Mouse (Mus musculus) right cerebral cortex, postnatal 25 days (tissue): ENCODE measurements around the gene Snapc1.

Experiments used
- DNase-seq: peaks from one replicate; pipeline ENCODE4 v3.0.0; 2022

The Snapc1 gene

GRCm38 (mm10) chr12:73997297-73998127, 33.2 kb downstream of the Snapc1 start, which contains the start of gene Syt16:
Syt16 (plus strand) TSS chr12:73997661.
- DNase-seq: peak; percentile 75

GRCm38 (mm10) chr12:73998128-73998456, 33.8 kb downstream of the Snapc1 start:
- peak; percentile 41 for DNase-seq

GRCm38 (mm10) chr12:74002449-74002848, 38.2 kb downstream of the Snapc1 start:
- no peak for DNase-seq

GRCm38 (mm10) chr12:74009448-74009911, 45.2 kb downstream of the Snapc1 start:
- DNase-seq: peak; percentile 64

GRCm38 (mm10) chr12:74013739-74014138, 49.5 kb downstream of the Snapc1 start:
- DNase-seq: peak; percentile 84

DNA sequence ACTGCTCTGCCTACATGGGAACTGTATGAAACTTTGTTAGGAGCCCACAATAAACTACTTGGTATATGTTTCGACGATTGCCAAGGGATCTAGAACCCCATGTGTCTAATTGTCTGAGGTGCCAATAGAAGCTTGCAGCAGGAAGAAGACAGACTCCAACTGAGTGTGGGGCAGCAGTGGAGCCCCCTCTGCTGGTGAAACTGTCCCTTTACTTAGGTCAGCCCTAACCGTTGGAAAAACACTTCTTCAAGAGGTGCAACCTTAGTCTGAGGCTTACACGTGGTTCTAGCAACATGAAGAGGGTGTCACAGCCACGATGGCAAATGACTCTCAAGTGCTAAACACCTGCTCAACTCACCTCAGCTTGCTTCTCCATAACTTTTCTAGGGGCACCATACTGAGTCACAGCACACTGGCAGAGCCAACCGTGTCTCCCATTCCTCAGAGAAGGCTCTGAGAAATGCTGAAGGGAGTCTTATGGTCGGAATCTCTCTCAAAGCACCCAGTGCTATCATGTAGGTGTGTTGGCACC, 50.5 kb downstream of the Snapc1 start:
- DNase-seq: no peak

- no peak for DNase-seq
Measured at GRCm38 (mm10) chr12:74015491-74015890, 51.2 kb downstream of the Snapc1 start.

- DNase-seq: no peak
Measured at GRCm38 (mm10) chr12:74023260-74023659, 59.0 kb downstream of the Snapc1 start.

DNA sequence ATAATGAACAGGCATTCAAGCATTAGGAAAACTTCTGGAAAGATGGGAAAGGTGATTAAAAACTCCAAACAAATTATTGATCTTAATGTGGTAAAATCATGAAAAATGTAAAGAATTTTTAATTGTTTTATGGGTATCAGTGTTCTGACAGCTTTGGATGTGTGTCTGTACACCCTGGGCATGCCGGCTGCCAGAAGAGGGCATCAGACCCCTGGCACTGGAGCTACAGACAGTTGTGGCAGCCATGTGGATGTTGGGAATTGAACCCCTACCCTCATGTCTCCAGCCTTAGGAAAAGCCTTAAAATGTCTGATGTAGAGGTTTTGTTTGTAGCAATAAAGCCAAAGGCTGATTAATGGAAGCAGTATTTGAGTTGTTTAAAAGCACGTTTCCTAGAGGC, 60.6 kb downstream of the Snapc1 start:
- no peak for DNase-seq
